Mouse (Mus musculus) limb, embryonic 12.5 days (tissue): ENCODE results near the gene Limd2. TPM values are rescaled to one million over a fixed set of nuclear protein-coding genes. Genes with fewer than 3 reads are reported as not detected.

Experiments used
- ATAC-seq: fragments of 200-750 bp; cut with Nextera tagmentation; 2 replicates; pipeline ENCODE4 v1.8.0; 2017; ENCODE audit warnings: low read depth, moderate TSS enrichment; ENCODE audit not compliant: insufficient number of reproducible peaks, insufficient read depth, low FRiP score, low TSS enrichment
- H3K27ac ChIP-seq: fragments of 300-500 bp; sonication (generic); 2 replicates; pipeline ENCODE4 v1.5.1; 2016; ENCODE audit warnings: mild to moderate bottlenecking, moderate library complexity
- H3K27me3 ChIP-seq: fragments of 300-500 bp; sonication (generic); 2 replicates; pipeline ENCODE4 v1.6.1; 2016; ENCODE audit warnings: mild to moderate bottlenecking, moderate library complexity
- H3K36me3 ChIP-seq: fragments of 300-500 bp; sonication (generic); 2 replicates; pipeline ENCODE4 v1.6.1; 2016; ENCODE audit warnings: mild to moderate bottlenecking, moderate library complexity
- H3K4me1 ChIP-seq: fragments of 300-500 bp; sonication (generic); replicated peaks from 2 replicates; pipeline ENCODE4 v1.6.1; 2016
- H3K4me2 ChIP-seq: fragments of 300-500 bp; sonication (generic); 2 replicates; pipeline ENCODE4 v1.6.1; 2016; ENCODE audit warnings: mild to moderate bottlenecking, moderate library complexity
- H3K4me3 ChIP-seq: fragments of 300-500 bp; sonication (generic); replicated peaks from 2 replicates; pipeline ENCODE4 v1.5.1; 2016; ENCODE audit warnings: mild to moderate bottlenecking
- H3K9ac ChIP-seq: fragments of 300-500 bp; sonication (generic); replicated peaks from 2 replicates; pipeline ENCODE4 v1.6.1; 2016; ENCODE audit warnings: mild to moderate bottlenecking, moderate library complexity
- H3K9me3 ChIP-seq: fragments of 300-500 bp; sonication (generic); 2 replicates; pipeline ENCODE4 v1.6.1; 2016; ENCODE audit warnings: mild to moderate bottlenecking, moderate library complexity
- WGBS: fragments of 180-500 bp; shearing (Covaris S2); methylation state at CpG from one replicate; pipeline ENCODE4 v1.1.7; 2016; 5-methylcytosine and 5-hydroxymethylcytosine counted together
- polyA plus RNA-seq: library from polyadenylated mRNA; unstranded; fragments of >200 nt; fragmentation: Nextera tagmentation; extraction: Ambion mirVana; gene quantifications from 2 replicates; pipeline ENCODE4 v1.2.1, GENCODE M21; 2016

Limd2 gene
- polyA plus RNA-seq, 1 experiment from 2014 or later = 508 TPM

DNA sequence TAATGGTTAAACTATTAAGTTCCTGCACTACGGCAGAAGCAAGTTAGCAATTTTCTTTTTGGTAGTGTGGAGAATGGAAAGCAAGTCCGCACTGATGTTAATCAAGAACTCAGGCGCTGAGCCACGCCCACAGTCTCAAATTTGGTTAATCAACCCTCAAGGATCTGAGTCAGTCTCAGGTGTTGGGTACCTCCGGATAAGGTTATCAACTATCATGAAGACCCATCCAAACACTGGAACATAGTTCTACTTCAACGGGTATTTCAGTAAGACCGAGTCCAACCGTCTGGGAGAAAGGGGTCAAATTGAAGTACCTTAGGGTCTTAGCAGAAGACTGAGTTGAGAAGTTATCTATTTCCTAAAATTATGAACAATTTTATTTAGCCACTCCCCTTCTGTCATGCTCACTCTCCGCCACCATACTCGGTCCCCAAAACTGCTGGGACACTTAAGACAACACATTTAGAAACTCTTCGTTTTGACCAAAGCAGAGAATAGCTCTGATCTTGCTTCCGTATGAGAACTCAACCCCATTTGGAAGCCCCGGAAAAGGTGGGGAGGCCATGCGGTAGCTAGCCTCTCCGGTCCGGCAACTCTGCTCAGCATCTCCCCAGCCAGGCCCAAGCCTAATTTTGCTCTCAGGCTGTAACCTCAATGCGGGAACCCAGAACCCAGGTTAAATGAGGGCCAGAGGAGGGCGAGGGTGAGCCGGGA is 32.2 kb upstream of the Limd2 start:
- Histone ChIP-seq H3K9ac (peak overlapping the region; percentile 76), H3K27me3 (no peaks in the 10 kb centered on the region), H3K36me3 (peaks cover 17% of the 10 kb centered on the region), H3K4me1 (peaks cover 11% of the 10 kb centered on the region), H3K4me2 (peak overlapping the region; percentile 73), H3K27ac (peak overlapping the region; percentile 85), H3K4me3 (peak overlapping the region; percentile 72), H3K9me3 (no peaks in the 10 kb centered on the region)
- WGBS = 13% methylated on average over 19 of the region's 19 CpGs
- ATAC-seq = peak; percentile 16; the same call in 1 of the 2 replicates

GRCm38 (mm10) chr11:106192241-106192640 is 31.6 kb upstream of the Limd2 start:
- WGBS = 93% methylated on average over 5 of the region's 5 CpGs
- Histone ChIP-seq H3K9me3 (no peaks in the 10 kb centered on the region), H3K9ac (no peak overlapping the region), H3K36me3 (peaks cover 12% of the 10 kb centered on the region), H3K4me2 (peak overlapping the region; percentile 73), H3K4me3 (peak overlapping the region; percentile 72), H3K27ac (no peak overlapping the region), H3K27me3 (no peaks in the 10 kb centered on the region), H3K4me1 (peaks cover 11% of the 10 kb centered on the region)
- no peak for ATAC-seq

- peaks cover 7% of the 10 kb centered on the region for H3K36me3 ChIP-seq
- no peak for ATAC-seq
- no peak overlapping the region for H3K27ac ChIP-seq
- no peak overlapping the region for H3K4me3 ChIP-seq
- H3K9me3 ChIP-seq = no peaks in the 10 kb centered on the region
- peaks cover 11% of the 10 kb centered on the region for H3K4me1 ChIP-seq
- H3K4me2 ChIP-seq = 0 out of 2 replicates have a peak overlapping the region, but pooled peaks have one; percentile 73
- no peak overlapping the region for H3K9ac ChIP-seq
- 92% methylated on average over 3 of the region's 3 CpGs for WGBS
- H3K27me3 ChIP-seq = no peaks in the 10 kb centered on the region
These were observed 31.1 kb upstream of the Limd2 start for GRCm38 (mm10) chr11:106191716-106192115.

GRCm38 (mm10) chr11:106187326-106187725 is 26.7 kb upstream of the Limd2 start:
- Histone ChIP-seq H3K4me3 (no peak overlapping the region), H3K27ac (no peak overlapping the region), H3K36me3 (peaks cover 24% of the 10 kb centered on the region), H3K27me3 (no peaks in the 10 kb centered on the region), H3K9ac (no peak overlapping the region), H3K9me3 (no peaks in the 10 kb centered on the region), H3K4me2 (no peak overlapping the region), H3K4me1 (peaks cover 3% of the 10 kb centered on the region)
- no peak for ATAC-seq
- WGBS = 84% methylated on average over 4 of the region's 4 CpGs

GRCm38 (mm10) chr11:106180449-106180801 is 19.8 kb upstream of the Limd2 start:
- Histone ChIP-seq H3K27ac (no peak overlapping the region), H3K27me3 (no peaks in the 10 kb centered on the region), H3K36me3 (peaks cover 31% of the 10 kb centered on the region), H3K4me3 (no peak overlapping the region), H3K9me3 (no peaks in the 10 kb centered on the region), H3K4me1 (no peaks in the 10 kb centered on the region), H3K9ac (no peak overlapping the region), H3K4me2 (no peak overlapping the region)
- 87% methylated on average over 2 of the region's 2 CpGs for WGBS
- ATAC-seq = no peak

GRCm38 (mm10) chr11:106179711-106180448 is 19.2 kb upstream of the Limd2 start:
- no peaks in the 10 kb centered on the region for H3K9me3 ChIP-seq
- H3K27me3 ChIP-seq = no peaks in the 10 kb centered on the region
- H3K27ac ChIP-seq = no peak overlapping the region
- 84% methylated on average over 7 of the region's 7 CpGs for WGBS
- 0 out of 2 replicates have a peak, but pooled peaks cover under 1% of the 10 kb centered on the region for H3K4me1 ChIP-seq
- H3K9ac ChIP-seq = 0 out of 2 replicates have a peak overlapping the region, but pooled peaks have one; percentile 27
- no peak overlapping the region for H3K4me2 ChIP-seq
- no peak overlapping the region for H3K4me3 ChIP-seq
- ATAC-seq = no peak
- H3K36me3 ChIP-seq = peaks cover 31% of the 10 kb centered on the region

GRCm38 (mm10) chr11:106178036-106178782 is 17.5 kb upstream of the Limd2 start:
- Histone ChIP-seq H3K4me3 (no peak overlapping the region), H3K36me3 (peaks cover 19% of the 10 kb centered on the region), H3K4me2 (no peak overlapping the region), H3K27ac (no peak overlapping the region), H3K27me3 (no peaks in the 10 kb centered on the region), H3K9me3 (no peaks in the 10 kb centered on the region), H3K4me1 (0 out of 2 replicates have a peak, but pooled peaks cover 6% of the 10 kb centered on the region), H3K9ac (no peak overlapping the region)
- no peak for ATAC-seq
- 77% methylated on average over 5 of the region's 5 CpGs for WGBS

- Histone ChIP-seq H3K9ac (no peak overlapping the region), H3K4me3 (no peak overlapping the region), H3K27me3 (no peaks in the 10 kb centered on the region), H3K9me3 (no peaks in the 10 kb centered on the region), H3K4me1 (0 out of 2 replicates have a peak, but pooled peaks cover 6% of the 10 kb centered on the region), H3K4me2 (no peak overlapping the region), H3K36me3 (peaks cover 22% of the 10 kb centered on the region), H3K27ac (no peak overlapping the region)
- 78% methylated on average over 5 of the region's 5 CpGs for WGBS
- no peak for ATAC-seq
These were observed 15.7 kb upstream of the Limd2 start for GRCm38 (mm10) chr11:106176372-106176771.

- 46% methylated on average over 3 of the region's 3 CpGs for WGBS
- 0 out of 2 replicates have a peak, but pooled peaks cover 6% of the 10 kb centered on the region for H3K4me1 ChIP-seq
- no peaks in the 10 kb centered on the region for H3K27me3 ChIP-seq
- no peak for ATAC-seq
- no peak overlapping the region for H3K27ac ChIP-seq
- no peak overlapping the region for H3K4me3 ChIP-seq
- no peak overlapping the region for H3K9ac ChIP-seq
- H3K4me2 ChIP-seq = no peak overlapping the region
- H3K9me3 ChIP-seq = no peaks in the 10 kb centered on the region
- H3K36me3 ChIP-seq = peaks cover 26% of the 10 kb centered on the region
These were observed 14.4 kb upstream of the Limd2 start for GRCm38 (mm10) chr11:106175081-106175480.

DNA sequence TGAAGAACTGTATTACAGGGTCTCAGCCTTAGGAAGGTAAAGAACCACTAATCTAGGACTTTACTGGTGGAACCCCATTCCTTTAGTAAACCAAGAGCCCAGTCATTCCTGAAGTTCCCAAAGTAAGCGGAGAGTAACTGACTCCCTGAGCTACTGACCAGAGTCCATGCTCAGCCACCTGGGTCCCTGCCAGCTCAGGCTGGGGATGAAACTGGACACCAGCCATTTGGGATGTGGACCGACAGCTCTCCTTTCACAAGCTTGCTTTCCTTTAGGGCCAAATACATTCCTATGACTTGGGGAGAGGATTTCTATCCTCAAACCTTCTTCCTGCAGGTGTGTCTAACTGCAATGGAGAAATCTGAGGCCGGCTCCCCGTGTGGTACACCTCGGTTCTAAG is 13.7 kb upstream of the Limd2 start:
- Histone ChIP-seq H3K4me3 (no peak overlapping the region), H3K9ac (no peak overlapping the region), H3K27me3 (no peaks in the 10 kb centered on the region), H3K36me3 (peaks cover 33% of the 10 kb centered on the region), H3K4me1 (0 out of 2 replicates have a peak, but pooled peaks cover 6% of the 10 kb centered on the region), H3K27ac (no peak overlapping the region), H3K9me3 (no peaks in the 10 kb centered on the region), H3K4me2 (no peak overlapping the region)
- no peak for ATAC-seq
- 74% methylated on average over 5 of the region's 5 CpGs for WGBS

DNA sequence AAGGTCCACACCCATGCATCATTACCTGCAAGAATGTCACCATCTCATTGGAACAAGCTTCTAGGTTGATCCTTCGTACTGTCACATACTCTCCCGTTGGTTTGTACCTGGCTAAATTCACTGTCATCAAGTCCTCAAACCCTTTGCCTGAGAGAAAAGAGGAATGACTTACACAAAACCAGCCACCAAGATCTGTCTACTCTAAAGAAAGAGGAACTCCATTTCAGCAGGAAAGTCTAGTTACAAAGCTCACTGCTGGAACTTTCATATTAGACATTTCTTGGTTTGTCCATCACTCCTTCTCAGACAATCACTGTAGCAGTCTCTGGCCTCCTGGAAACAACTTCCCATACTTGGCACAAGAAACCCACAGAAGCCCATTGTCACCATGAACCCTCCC is 12.6 kb upstream of the Limd2 start:
- 0 out of 2 replicates have a peak, but pooled peaks cover 6% of the 10 kb centered on the region for H3K4me1 ChIP-seq
- no peak overlapping the region for H3K27ac ChIP-seq
- H3K9me3 ChIP-seq = no peaks in the 10 kb centered on the region
- H3K4me3 ChIP-seq = no peak overlapping the region
- ATAC-seq = no peak
- H3K27me3 ChIP-seq = no peaks in the 10 kb centered on the region
- H3K4me2 ChIP-seq = no peak overlapping the region
- H3K9ac ChIP-seq = no peak overlapping the region
- WGBS = 94% methylated on average over 2 of the region's 2 CpGs
- peaks cover 38% of the 10 kb centered on the region for H3K36me3 ChIP-seq
